Mouse (Mus musculus) embryonic facial prominence, embryonic 10.5 days (tissue): ENCODE data around the gene Mylk4. TPM values are rescaled to one million over a fixed set of nuclear protein-coding genes. Genes with fewer than 3 reads are reported as not detected.
A peak's percentile ranks its signal among the peaks of the same experiment; 100 is the strongest.

ENCODE experiments used
- DNase-seq: peaks from one replicate; pipeline ENCODE4 v3.0.0-alpha.2; 2017; ENCODE audit warnings: low spot score
- H3K27ac ChIP-seq: fragments of 300-500 bp; sonication (generic); replicated peaks from 2 replicates; pipeline ENCODE4 v1.5.1; 2016; ENCODE audit warnings: mild to moderate bottlenecking
- H3K27me3 ChIP-seq: fragments of 300-500 bp; sonication (generic); replicated peaks from 2 replicates; pipeline ENCODE4 v1.6.1; 2016; ENCODE audit warnings: low read depth, mild to moderate bottlenecking; ENCODE audit not compliant: poor library complexity, severe bottlenecking
- H3K36me3 ChIP-seq: fragments of 300-500 bp; sonication (generic); replicated peaks from 2 replicates; pipeline ENCODE4 v1.6.1; 2016; ENCODE audit warnings: mild to moderate bottlenecking, moderate library complexity
- H3K4me1 ChIP-seq: fragments of 300-500 bp; sonication (generic); 2 replicates; pipeline ENCODE4 v1.6.1; 2016
- H3K4me3 ChIP-seq: fragments of 300-500 bp; sonication (generic); 2 replicates; pipeline ENCODE4 v1.5.1; 2016; ENCODE audit warnings: mild to moderate bottlenecking, moderate library complexity
- H3K9me3 ChIP-seq: fragments of 300-500 bp; sonication (generic); 2 replicates; pipeline ENCODE4 v1.6.1; 2016; ENCODE audit warnings: mild to moderate bottlenecking
- WGBS: fragments of 180-500 bp; shearing (Covaris S2); methylation state at CpG from one replicate; pipeline ENCODE4 v1.1.7; 2016; 5-methylcytosine and 5-hydroxymethylcytosine counted together
- polyA plus RNA-seq: library from polyadenylated mRNA; unstranded; fragments of >200 nt; fragmentation: Nextera tagmentation; extraction: Ambion mirVana; gene quantifications from 2 replicates; pipeline ENCODE4 v1.2.1, GENCODE M21; 2016

The Mylk4 gene
- polyA plus RNA-seq, 1 experiment from 2014 or later: 0.02 TPM

DNA sequence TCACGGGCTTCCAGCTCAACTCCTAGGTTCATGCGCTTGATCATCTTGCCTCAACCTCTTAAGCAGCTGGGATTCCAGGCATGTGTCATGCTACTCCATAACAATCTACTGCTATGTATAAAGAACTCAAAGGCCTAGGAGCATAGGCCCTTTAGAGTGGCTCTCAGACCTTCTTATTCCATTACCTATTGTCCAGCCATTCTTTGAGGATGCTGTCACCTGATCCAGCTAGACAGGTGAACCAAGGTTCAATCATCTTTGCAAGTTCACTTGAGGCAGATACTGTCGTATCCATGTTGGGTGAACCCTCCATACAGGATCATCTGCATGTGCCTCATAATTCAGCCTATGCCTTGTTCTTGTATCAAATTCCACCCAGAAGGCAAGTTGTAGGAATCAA lies 84.8 kb downstream of the Mylk4 start:
- 91% methylated on average over 3 of the region's 3 CpGs for WGBS
- Histone ChIP-seq H3K9me3 (no peaks in the 10 kb centered on the region), H3K4me1 (no peaks in the 10 kb centered on the region), H3K36me3 (no peaks in the 10 kb centered on the region), H3K4me3 (no peak overlapping the region), H3K27ac (no peak overlapping the region), H3K27me3 (0 out of 2 replicates have a peak, but pooled peaks cover 13% of the 10 kb centered on the region)
- DNase-seq: no peak

DNA sequence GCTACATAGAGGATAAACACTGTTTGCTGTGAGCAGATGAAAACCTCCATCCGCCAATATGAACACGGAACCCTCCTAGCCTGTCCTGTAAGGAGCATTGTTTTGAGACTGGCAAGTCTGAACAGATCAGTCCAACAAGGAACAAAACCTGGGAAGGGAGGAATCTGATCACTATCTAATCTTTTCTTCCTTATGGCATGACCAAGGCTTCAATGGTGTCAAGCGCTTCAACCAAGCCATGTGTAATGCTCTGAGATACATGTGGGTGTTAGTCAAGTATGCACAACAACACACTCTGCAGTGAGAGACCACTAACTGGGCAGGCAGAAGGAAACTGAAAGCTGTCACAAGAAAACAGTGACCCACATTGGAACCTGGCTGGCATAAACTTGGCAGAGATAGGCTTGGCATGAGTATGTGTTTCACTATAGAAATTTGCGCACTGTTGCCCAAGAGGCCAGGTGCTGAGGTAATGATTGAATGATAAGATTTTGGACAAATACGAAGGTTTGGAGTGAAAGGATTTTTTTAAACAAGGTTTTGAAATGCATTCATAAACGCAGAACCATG lies 89.8 kb downstream of the Mylk4 start:
- Histone ChIP-seq H3K4me1 (no peaks in the 10 kb centered on the region), H3K9me3 (no peaks in the 10 kb centered on the region), H3K27ac (no peak overlapping the region), H3K27me3 (no peaks in the 10 kb centered on the region), H3K4me3 (no peak overlapping the region), H3K36me3 (no peaks in the 10 kb centered on the region)
- no peak for DNase-seq
- 91% methylated on average over 6 of the region's 6 CpGs for WGBS

- DNase-seq: no peak
- Histone ChIP-seq H3K4me3 (no peak overlapping the region), H3K9me3 (no peaks in the 10 kb centered on the region), H3K27me3 (no peaks in the 10 kb centered on the region), H3K4me1 (no peaks in the 10 kb centered on the region), H3K36me3 (no peaks in the 10 kb centered on the region), H3K27ac (no peak overlapping the region)
- 73% methylated on average over 1 of the region's 1 CpGs for WGBS
Measured at GRCm38 (mm10) chr13:32692563-32692962, 91.2 kb downstream of the Mylk4 start.

- H3K36me3 ChIP-seq: no peaks in the 10 kb centered on the region
- WGBS: 91% methylated on average over 3 of the region's 3 CpGs
- H3K27ac ChIP-seq: no peak overlapping the region
- H3K4me3 ChIP-seq: no peak overlapping the region
- no peaks in the 10 kb centered on the region for H3K9me3 ChIP-seq
- H3K27me3 ChIP-seq: no peaks in the 10 kb centered on the region
- DNase-seq: no peak
- no peaks in the 10 kb centered on the region for H3K4me1 ChIP-seq
Measured at GRCm38 (mm10) chr13:32690279-32690678, 93.5 kb downstream of the Mylk4 start.

DNA sequence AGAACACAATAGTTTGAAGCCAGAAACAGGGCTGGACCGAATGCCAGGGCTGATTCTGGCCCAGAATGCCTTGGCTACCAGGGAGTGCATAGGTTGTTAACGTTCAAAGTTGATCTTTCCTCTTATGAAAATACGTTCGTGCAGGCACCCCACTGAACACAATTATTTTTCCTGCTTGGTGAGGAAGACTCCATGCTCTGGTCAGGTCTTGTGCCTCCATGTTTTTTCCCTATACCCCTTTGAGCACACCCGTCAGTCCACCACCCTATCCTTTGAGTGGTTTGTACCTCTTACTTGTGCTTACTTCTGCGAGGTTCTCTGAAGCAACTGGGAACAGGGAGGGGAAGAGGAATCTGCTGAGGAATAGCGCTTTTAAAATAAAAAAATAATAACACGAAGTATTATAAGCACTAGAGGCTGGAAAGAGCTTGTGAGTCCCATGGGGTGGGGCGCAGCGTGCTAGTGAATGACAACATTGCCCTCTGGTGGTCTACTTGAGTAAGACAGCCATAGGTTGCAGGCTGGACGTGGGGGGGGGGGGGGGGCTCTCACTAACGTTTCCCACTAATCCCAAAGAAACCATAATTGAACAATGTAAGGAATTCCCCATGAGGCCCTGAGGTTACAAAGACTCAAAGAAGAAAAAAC lies 102.8 kb downstream of the Mylk4 start:
- H3K36me3 ChIP-seq: no peaks in the 10 kb centered on the region
- WGBS: 36% methylated on average over 12 of the region's 12 CpGs
- H3K4me1 ChIP-seq: peaks cover 3% of the 10 kb centered on the region; the same call in 1 of the 2 replicates
- DNase-seq: peak; percentile 75
- H3K27ac ChIP-seq: no peak overlapping the region
- H3K9me3 ChIP-seq: no peaks in the 10 kb centered on the region
- no peak overlapping the region for H3K4me3 ChIP-seq
- no peaks in the 10 kb centered on the region for H3K27me3 ChIP-seq

- Histone ChIP-seq H3K27ac (no peak overlapping the region), H3K4me1 (peaks cover 3% of the 10 kb centered on the region; the same call in 1 of the 2 replicates), H3K9me3 (no peaks in the 10 kb centered on the region), H3K27me3 (no peaks in the 10 kb centered on the region), H3K36me3 (no peaks in the 10 kb centered on the region), H3K4me3 (no peak overlapping the region)
- WGBS: 88% methylated on average over 12 of the region's 12 CpGs
- DNase-seq: no peak
Measured at GRCm38 (mm10) chr13:32680121-32680551, 103.6 kb downstream of the Mylk4 start.

DNA sequence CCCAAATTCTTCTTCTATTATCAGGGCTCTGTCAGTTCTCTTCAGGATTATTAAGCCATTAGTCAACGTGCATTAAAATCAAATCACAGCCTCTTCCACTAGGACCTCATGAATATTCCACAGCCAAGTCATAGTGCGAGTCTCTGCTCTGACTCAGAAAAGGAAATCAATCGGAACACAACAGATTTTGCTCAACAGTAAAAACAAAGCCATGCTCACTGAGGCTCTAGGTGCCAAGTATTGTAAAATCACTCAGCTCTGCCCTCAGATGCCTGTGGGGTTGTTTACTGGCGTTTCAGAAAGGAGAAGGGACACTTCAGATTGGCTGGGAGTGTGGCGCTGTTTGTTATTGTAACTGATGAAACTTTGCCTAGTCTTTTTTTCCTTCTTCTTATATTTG lies 104.8 kb downstream of the Mylk4 start:
- no peaks in the 10 kb centered on the region for H3K27me3 ChIP-seq
- H3K36me3 ChIP-seq: no peaks in the 10 kb centered on the region
- H3K9me3 ChIP-seq: no peaks in the 10 kb centered on the region
- no peak for DNase-seq
- WGBS: 77% methylated on average over 5 of the region's 5 CpGs
- H3K27ac ChIP-seq: no peak overlapping the region
- no peak overlapping the region for H3K4me3 ChIP-seq
- H3K4me1 ChIP-seq: peaks cover 3% of the 10 kb centered on the region; the same call in 1 of the 2 replicates

- H3K4me3 ChIP-seq: no peak overlapping the region
- no peaks in the 10 kb centered on the region for H3K36me3 ChIP-seq
- WGBS: 83% methylated on average over 7 of the region's 7 CpGs
- peaks cover 24% of the 10 kb centered on the region for H3K27me3 ChIP-seq
- H3K4me1 ChIP-seq: no peaks in the 10 kb centered on the region
- H3K9me3 ChIP-seq: no peaks in the 10 kb centered on the region
- DNase-seq: no peak
- H3K27ac ChIP-seq: no peak overlapping the region
Measured at GRCm38 (mm10) chr13:32670782-32671181, 113.0 kb downstream of the Mylk4 start.

- Histone ChIP-seq H3K4me3 (no peak overlapping the region), H3K27me3 (peaks cover 24% of the 10 kb centered on the region), H3K27ac (no peak overlapping the region), H3K9me3 (no peaks in the 10 kb centered on the region), H3K36me3 (no peaks in the 10 kb centered on the region), H3K4me1 (peaks cover 16% of the 10 kb centered on the region)
- 84% methylated on average over 3 of the region's 3 CpGs for WGBS
- DNase-seq: no peak
Measured at GRCm38 (mm10) chr13:32668296-32668695, 115.5 kb downstream of the Mylk4 start.

DNA sequence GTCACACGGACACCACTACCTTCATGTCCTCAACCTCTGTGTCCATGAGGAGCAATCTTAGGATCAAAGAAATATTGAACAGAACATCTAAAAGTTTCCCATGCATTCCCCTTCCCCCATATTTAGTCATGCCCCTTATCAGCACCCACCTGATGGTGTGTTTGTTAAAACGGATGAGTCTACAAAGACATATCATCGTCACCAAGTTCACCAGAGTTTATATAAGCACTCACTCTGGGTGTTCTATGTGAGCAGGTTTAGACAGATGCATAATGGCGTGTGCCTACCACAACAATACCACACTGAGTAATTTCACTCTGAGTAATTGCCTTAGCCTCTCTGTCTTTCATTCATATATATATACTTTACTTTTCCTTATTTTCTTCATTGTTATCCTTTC lies 116.4 kb downstream of the Mylk4 start:
- no peak for DNase-seq
- Histone ChIP-seq H3K27me3 (peaks cover 24% of the 10 kb centered on the region), H3K27ac (no peak overlapping the region), H3K4me1 (peaks cover 16% of the 10 kb centered on the region), H3K4me3 (no peak overlapping the region), H3K36me3 (no peaks in the 10 kb centered on the region), H3K9me3 (no peaks in the 10 kb centered on the region)
- WGBS: 85% methylated on average over 4 of the region's 4 CpGs

- 70% methylated on average over 3 of the region's 3 CpGs for WGBS
- Histone ChIP-seq H3K36me3 (no peaks in the 10 kb centered on the region), H3K27ac (no peak overlapping the region), H3K27me3 (peaks cover 12% of the 10 kb centered on the region), H3K4me1 (peaks cover 28% of the 10 kb centered on the region), H3K4me3 (no peak overlapping the region), H3K9me3 (no peaks in the 10 kb centered on the region)
- DNase-seq: no peak
Measured at GRCm38 (mm10) chr13:32662041-32662440, 121.7 kb downstream of the Mylk4 start.

- H3K4me3 ChIP-seq: no peak overlapping the region
- H3K27me3 ChIP-seq: no peaks in the 10 kb centered on the region
- H3K4me1 ChIP-seq: peaks cover 28% of the 10 kb centered on the region
- WGBS: 35% methylated on average over 4 of the region's 4 CpGs
- no peak for DNase-seq
- peak overlapping the region; percentile 8; the same call in 1 of the 2 replicates for H3K27ac ChIP-seq
- H3K36me3 ChIP-seq: no peaks in the 10 kb centered on the region
- H3K9me3 ChIP-seq: no peaks in the 10 kb centered on the region
Measured at GRCm38 (mm10) chr13:32660294-32660693, 123.5 kb downstream of the Mylk4 start.

DNA sequence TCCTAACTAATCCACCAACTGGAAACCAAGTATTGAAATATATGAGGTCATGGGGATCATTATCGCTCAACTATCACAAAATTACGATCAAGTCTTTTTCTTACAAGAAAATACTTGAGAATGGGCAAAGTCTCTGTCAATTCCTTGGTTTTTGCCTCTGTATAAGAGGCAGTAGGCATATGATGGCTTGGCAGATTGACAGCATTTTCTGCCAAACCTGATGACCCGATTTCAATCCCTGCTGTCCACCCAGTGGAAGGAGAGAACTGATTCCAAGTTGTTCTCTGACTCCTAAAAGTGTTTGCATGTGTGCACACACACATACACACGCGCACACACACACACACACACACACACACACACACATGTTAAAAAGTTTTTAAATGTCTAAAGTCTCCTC lies 124.5 kb downstream of the Mylk4 start:
- H3K27ac ChIP-seq: no peak overlapping the region
- no peaks in the 10 kb centered on the region for H3K9me3 ChIP-seq

More for the DNA sequence above, 124.5 kb downstream of the Mylk4 start:
- H3K36me3 ChIP-seq: no peaks in the 10 kb centered on the region
- H3K27me3 ChIP-seq: no peaks in the 10 kb centered on the region
- H3K4me3 ChIP-seq: no peak overlapping the region
- H3K4me1 ChIP-seq: peaks cover 19% of the 10 kb centered on the region
- WGBS: 88% methylated on average over 5 of the region's 5 CpGs
- DNase-seq: no peak
